Mouse (Mus musculus) gastrocnemius, postnatal 4 days (tissue): ENCODE results near the gene Tjp1. TPM values are rescaled to one million over a fixed set of nuclear protein-coding genes. Genes with fewer than 3 reads are reported as not detected.

Experiments
- DNase-seq, 2 experiments: peaks; one replicate each; pipeline ENCODE4 v3.0.0; 2021 to 2022; ENCODE audit warnings: low spot score in 2 of 2, mixed read lengths in 2 of 2
- total RNA-seq, 2 experiments: library from RNA; stranded (reverse); gene quantifications; 2 replicates each; pipeline ENCODE4 v1.2.3; 2021

Gene Tjp1
- total RNA-seq, 2 experiments from 2014 or later, result 71.2 to 73.6 TPM

DNA sequence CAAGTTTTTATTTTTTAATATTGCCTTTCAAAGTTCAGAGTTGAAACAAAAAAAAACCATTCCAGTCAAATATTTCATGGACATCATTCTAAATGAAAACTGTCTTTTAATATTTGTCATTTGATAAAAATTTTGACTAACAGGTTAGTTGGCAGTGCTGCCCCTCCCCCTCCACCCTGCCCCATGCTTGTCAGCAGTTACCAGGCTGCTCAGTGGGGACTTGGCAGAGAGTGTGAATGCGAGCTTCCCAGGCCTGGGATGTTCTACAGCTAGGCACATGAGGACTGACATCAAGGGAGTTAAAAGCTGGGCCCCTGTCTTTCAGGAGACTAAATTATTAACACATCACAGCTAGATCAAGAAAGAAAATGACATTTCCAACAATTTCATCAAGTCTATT lies 161.4 kb downstream of the Tjp1 start:
- no peak for DNase-seq

GRCm38 (mm10) chr7:65365560-65365959 lies 162.0 kb downstream of the Tjp1 start:
- DNase-seq, result no peak

DNA sequence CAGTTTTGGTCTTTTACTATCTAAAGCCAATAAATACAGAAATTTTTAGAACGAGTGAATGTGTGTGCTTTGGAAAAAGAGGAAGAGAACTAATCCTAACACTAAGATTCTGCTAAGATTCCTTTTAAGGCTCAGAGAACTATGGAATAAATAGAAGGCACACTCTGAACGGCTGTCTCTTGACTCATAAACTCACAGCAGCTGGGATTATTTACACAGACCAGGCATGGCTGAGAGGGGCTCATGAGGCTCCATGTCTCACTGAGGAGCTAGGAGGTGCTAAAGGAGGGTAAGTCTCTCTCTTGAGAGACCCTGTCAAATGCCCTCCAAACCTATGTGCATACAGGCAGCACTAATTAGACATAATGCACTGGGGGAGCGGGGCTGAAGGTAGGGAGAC lies 167.3 kb downstream of the Tjp1 start:
- DNase-seq, result no peak

- DNase-seq, result no peak
These were observed 167.8 kb downstream of the Tjp1 start for GRCm38 (mm10) chr7:65359774-65360173.

DNA sequence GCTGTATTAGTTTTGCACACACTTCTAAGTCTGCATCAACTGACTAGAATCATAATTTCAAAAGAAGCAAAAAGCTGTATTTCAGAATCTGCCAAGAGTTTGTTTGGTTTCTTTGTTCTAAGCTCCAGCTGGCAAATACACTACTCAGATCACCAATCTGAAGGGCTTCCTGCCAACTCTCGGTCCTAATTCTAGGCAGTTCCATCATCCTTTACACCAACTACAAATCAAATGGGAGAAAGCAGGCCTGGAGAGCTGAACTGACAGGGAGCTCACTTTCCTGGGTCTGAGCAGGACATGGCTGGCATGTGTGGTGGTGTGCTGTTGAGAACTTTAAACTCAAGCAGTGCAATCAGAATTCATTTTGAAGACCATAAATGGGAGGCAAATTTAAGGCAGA lies 170.0 kb downstream of the Tjp1 start:
- DNase-seq, result peak in 1 of 2 experiments; percentile 23

- DNase-seq, result no peak
These were observed 171.4 kb downstream of the Tjp1 start for GRCm38 (mm10) chr7:65356204-65356603.

DNA sequence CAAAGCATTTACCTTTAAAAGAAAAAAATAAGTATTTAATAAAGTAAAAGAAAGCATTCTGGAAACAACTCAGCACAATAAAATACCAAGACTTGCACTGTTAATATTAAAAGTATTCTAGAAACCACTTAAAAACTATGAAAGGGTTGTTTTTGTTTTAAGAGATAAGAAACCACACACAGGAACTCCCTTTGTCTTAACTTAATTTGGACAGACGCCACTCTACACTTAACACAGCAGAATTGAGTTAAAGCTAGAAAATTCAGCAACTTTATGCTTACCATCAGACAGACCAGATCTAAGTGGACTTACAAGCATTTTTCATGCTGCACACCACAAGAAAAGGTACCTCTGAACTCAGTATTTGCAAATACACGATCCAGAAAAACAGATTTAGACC lies 172.7 kb downstream of the Tjp1 start:
- DNase-seq, result no peak

DNA sequence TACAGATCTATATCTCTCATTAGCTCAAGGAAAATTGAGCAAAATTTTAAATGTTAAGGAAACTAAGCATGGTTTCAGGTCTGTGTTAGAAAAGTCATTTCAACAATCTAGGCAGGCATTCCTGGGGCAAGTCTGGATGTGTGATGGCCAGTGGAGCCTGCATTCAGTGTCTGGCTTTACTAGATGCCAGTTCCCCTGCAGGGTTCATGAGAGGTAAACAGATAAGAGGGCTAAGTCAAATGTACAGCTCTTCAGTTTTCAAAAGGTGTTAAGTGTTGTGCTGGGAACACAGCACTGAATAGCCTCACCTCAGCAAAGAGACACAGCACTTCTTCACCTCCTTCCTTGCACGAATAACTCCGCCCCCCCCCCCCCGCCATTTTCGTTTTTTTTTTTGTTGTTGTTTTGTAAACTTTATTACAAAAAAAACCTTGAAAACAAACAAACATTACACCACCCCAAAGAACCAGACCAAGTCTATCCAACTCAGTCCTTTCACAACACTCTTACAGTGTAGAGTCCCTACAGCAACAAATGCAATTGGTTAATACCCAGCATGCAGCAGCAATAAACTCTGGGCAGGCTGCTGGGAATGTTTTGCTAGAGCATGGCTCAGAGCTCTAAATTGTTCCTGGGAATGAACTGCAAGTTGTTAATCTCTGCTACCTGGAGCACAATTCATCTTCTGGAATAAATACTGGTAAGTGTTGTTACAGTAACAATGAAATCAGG lies 177.1 kb downstream of the Tjp1 start:
- DNase-seq, result no peak

- no peak for DNase-seq
These were observed 179.0 kb downstream of the Tjp1 start for GRCm38 (mm10) chr7:65348540-65348939.

DNA sequence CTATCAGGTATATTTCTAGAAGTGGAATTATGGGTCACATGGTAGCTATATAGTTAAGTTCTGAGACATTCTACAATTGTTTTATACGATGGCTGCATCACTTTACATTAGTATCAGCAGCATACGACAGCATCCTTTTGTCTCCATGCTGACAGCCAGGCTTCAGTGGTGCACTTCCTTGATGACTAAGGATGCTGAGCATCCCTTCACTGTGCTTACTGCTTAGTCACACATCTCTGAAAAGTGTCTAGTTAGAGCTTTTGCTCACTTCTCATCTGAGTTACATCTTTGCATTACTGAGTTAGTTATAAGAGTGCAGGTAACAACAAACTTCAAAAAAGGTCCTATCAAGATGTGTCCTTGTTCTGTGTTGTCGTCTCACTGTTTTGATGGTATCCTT lies 182.3 kb downstream of the Tjp1 start:
- no peak for DNase-seq

GRCm38 (mm10) chr7:65337581-65338270 lies 189.9 kb downstream of the Tjp1 start:
- DNase-seq, result no peak

DNA sequence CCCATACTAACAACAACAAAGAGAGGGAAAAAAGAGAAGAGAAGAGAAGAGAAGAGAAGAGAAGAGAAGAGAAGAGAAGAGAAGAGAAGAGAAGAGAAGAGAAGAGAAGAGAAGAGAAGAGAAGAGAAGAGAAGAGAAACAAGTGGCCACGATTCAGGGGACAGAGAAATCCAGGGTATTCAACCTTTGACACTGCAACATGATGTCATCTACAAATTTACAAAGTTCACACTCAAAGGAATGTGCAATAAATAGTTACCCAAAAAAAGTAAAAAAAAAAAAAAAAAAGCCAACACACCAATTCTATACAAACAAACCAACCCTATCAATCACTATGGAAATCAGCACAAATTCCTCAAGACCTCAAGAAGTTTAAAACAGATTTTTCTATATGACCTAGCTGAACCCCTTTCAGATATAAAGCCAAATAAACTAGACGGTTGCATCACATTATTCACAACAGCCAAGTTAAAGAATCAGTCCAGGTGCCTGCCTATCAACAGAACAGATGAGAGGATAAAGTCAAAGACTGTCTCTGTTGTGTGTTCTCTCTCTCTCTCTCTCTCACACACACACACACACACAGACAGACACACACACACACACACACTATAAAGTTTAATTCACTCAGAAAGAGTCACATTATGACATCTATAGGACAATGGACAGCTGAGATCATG lies 194.4 kb downstream of the Tjp1 start:
- no peak for DNase-seq

DNA sequence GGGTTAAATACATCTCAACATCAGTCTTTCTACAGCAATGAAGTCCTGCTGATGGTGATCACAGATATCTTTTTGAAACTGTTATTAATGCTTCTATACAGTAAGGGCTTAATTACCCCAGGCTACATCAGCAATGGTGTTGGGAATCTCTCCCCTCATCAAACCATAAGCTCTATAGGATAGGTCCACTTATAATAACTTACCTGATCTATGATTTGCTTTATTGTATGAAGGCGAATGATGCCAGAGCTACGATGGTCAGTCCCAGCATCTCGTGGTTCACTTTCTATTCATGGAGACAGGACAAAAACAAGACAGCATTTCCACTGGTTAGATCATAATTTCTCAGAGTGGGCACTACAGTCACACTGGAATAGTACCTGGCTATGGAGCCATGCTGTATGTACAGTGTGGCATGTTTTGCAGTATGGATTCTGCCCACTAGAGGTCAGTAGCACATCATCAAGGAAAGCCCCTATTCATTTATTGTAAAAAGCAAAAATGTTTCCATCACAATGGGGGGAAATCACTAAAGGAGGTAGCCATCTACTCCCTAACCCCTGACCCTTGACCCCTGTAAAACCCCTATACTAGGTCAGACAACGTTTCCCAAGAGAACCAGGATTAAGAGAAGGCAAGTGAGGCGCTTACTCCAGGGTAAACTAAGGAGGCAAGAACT lies 208.4 kb downstream of the Tjp1 start:
- DNase-seq, result peak in 1 of 2 experiments; percentile 52

DNA sequence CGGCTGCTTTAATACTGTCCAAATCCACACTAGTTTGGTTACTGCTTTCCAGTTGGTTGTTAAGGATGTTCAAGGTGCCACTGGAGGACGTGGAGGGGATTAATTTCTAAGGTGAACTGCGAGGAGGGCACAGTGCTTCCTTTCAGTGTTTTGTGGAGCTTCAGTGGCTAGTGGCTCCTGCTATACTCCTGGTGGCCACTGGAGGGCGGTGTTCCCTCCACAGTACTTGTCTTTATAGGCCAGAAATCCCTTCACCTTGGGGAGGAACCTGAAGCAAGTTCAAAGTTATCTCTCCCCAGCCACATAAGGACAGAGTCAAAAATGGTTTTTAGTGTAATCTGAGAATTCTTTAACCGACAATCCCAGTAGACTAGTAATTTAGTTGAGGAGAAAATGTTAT lies 210.2 kb downstream of the Tjp1 start:
- DNase-seq, result peak; percentile 25 to 48

- DNase-seq, result no peak
These were observed 212.4 kb downstream of the Tjp1 start for GRCm38 (mm10) chr7:65315182-65315581.

- DNase-seq, result no peak
These were observed 230.6 kb downstream of the Tjp1 start for GRCm38 (mm10) chr7:65296675-65297589.

DNA sequence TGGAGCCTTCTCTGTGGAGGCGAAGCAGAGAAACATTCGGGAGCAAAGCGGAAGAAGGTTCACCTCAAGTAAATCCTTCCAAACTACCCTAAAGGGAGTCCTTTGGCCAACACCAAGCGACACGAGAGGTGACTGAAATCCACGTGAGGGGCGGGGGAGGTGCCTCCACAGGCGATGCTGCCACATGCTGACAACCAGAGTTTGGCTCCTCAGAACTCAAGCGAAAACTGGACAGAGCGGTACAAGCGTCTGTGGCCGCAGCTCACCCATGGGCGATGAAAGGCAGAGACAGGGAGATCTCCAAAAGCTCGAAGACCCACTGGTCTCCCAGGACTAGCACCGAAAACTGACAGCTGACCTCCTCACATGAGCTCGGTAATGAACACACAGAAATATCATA lies 244.7 kb downstream of the Tjp1 start:
- no peak for DNase-seq

GRCm38 (mm10) chr7:65281960-65282359 lies 245.6 kb downstream of the Tjp1 start:
- DNase-seq, result no peak

GRCm38 (mm10) chr7:65280944-65281912 lies 246.4 kb downstream of the Tjp1 start:
- DNase-seq, result peak in 1 of 2 experiments; percentile 47
